Mouse (Mus musculus) neural tube, embryonic 12.5 days (tissue): Measurements from ENCODE around the gene Ninj1. TPM values are rescaled to one million over a fixed set of nuclear protein-coding genes. Genes with fewer than 3 reads are reported as not detected.
A peak's percentile ranks its signal among the peaks of the same experiment; 100 is the strongest.

Experiments
- ATAC-seq: fragments of 200-750 bp; cut with Nextera tagmentation; 2 replicates; pipeline ENCODE4 v1.8.0; 2017; ENCODE audit warnings: low read depth, mild to moderate bottlenecking, moderate TSS enrichment, moderate library complexity; ENCODE audit not compliant: low FRiP score
- H3K27ac ChIP-seq: fragments of 300-500 bp; sonication (generic); 2 replicates; pipeline ENCODE4 v1.5.1; 2016
- H3K27me3 ChIP-seq: fragments of 300-500 bp; sonication (generic); replicated peaks from 2 replicates; pipeline ENCODE4 v1.6.1; 2016; ENCODE audit warnings: mild to moderate bottlenecking
- H3K36me3 ChIP-seq: fragments of 300-500 bp; sonication (generic); 2 replicates; pipeline ENCODE4 v1.6.1; 2016; ENCODE audit warnings: mild to moderate bottlenecking
- H3K4me1 ChIP-seq: fragments of 300-500 bp; sonication (generic); 2 replicates; pipeline ENCODE4 v1.6.1; 2016
- H3K4me2 ChIP-seq: fragments of 300-500 bp; sonication (generic); replicated peaks from 2 replicates; pipeline ENCODE4 v1.6.1; 2016; ENCODE audit warnings: mild to moderate bottlenecking
- H3K4me3 ChIP-seq: fragments of 300-500 bp; sonication (generic); 2 replicates; pipeline ENCODE4 v1.5.1; 2016
- H3K9ac ChIP-seq: fragments of 300-500 bp; sonication (generic); 2 replicates; pipeline ENCODE4 v1.6.1; 2016; ENCODE audit warnings: mild to moderate bottlenecking
- H3K9me3 ChIP-seq: fragments of 300-500 bp; sonication (generic); 2 replicates; pipeline ENCODE4 v1.6.1; 2016; ENCODE audit warnings: mild to moderate bottlenecking
- WGBS: fragments of 180-500 bp; shearing (Covaris S2); methylation state at CpG from one replicate; pipeline ENCODE4 v1.1.7; 2016; 5-methylcytosine and 5-hydroxymethylcytosine counted together
- polyA plus RNA-seq: library from polyadenylated mRNA; unstranded; fragments of >200 nt; fragmentation: Nextera tagmentation; extraction: Ambion mirVana; gene quantifications from 2 replicates; pipeline ENCODE4 v1.2.1, GENCODE M21; 2016

The Ninj1 gene
- 18.5 and 21.0 TPM in 2 replicates for polyA plus RNA-seq

GRCm38 (mm10) chr13:49187288-49188218 lies at the start of gene Ninj1:
Ninj1 (plus strand) TSS chr13:49187485.
- H3K9me3 ChIP-seq: no peaks in the 10 kb centered on the region
- H3K4me1 ChIP-seq: peaks cover 41% of the 10 kb centered on the region
- H3K27ac ChIP-seq: no peak within 1 kb of the TSS
- ATAC-seq: peak; percentile 92
- peak within 1 kb of the TSS; percentile 64 for H3K9ac ChIP-seq
- H3K4me3 ChIP-seq: peak within 1 kb of the TSS; percentile 64
- peak within 1 kb of the TSS; percentile 99 for H3K4me2 ChIP-seq
- H3K27me3 ChIP-seq: no peaks in the 10 kb centered on the region
- H3K36me3 ChIP-seq: no peaks in the 10 kb centered on the region
- WGBS: under 1% methylated on average over 70 of the region's 87 CpGs

- Histone ChIP-seq H3K4me1 (peaks cover 28% of the 10 kb centered on the region), H3K4me2 (no peak overlapping the region), H3K27me3 (no peaks in the 10 kb centered on the region), H3K27ac (no peak overlapping the region), H3K9ac (no peak overlapping the region), H3K9me3 (no peaks in the 10 kb centered on the region), H3K4me3 (no peak overlapping the region), H3K36me3 (peaks cover 14% of the 10 kb centered on the region; the same call in 1 of the 2 replicates)
- WGBS: 70% methylated on average over 4 of the region's 4 CpGs
- ATAC-seq: no peak
These were observed 46.7 kb upstream of the Ninj1 start for GRCm38 (mm10) chr13:49140567-49140966.

- no peak for ATAC-seq
- Histone ChIP-seq H3K27ac (no peak overlapping the region), H3K36me3 (peaks cover 14% of the 10 kb centered on the region; the same call in 1 of the 2 replicates), H3K9me3 (no peaks in the 10 kb centered on the region), H3K4me1 (peaks cover 33% of the 10 kb centered on the region), H3K27me3 (0 out of 2 replicates have a peak, but pooled peaks cover 3% of the 10 kb centered on the region), H3K4me3 (no peak overlapping the region), H3K9ac (no peak overlapping the region), H3K4me2 (no peak overlapping the region)
- 88% methylated on average over 5 of the region's 5 CpGs for WGBS
These were observed 44.9 kb upstream of the Ninj1 start for GRCm38 (mm10) chr13:49142396-49142795.

- no peak for ATAC-seq
- Histone ChIP-seq H3K9me3 (no peaks in the 10 kb centered on the region), H3K27me3 (0 out of 2 replicates have a peak, but pooled peaks cover 3% of the 10 kb centered on the region), H3K4me1 (peaks cover 37% of the 10 kb centered on the region), H3K9ac (no peak overlapping the region), H3K4me3 (no peak overlapping the region), H3K36me3 (peaks cover 14% of the 10 kb centered on the region; the same call in 1 of the 2 replicates), H3K4me2 (0 out of 2 replicates have a peak overlapping the region, but pooled peaks have one; percentile 72), H3K27ac (no peak overlapping the region)
- 94% methylated on average over 7 of the region's 7 CpGs for WGBS
These were observed 44.0 kb upstream of the Ninj1 start for GRCm38 (mm10) chr13:49143323-49143722.

GRCm38 (mm10) chr13:49144451-49144850 lies 42.8 kb upstream of the Ninj1 start:
- Histone ChIP-seq H3K4me2 (peak overlapping the region; percentile 72), H3K4me1 (peaks cover 38% of the 10 kb centered on the region), H3K9ac (peak overlapping the region; percentile 17; the same call in 1 of the 2 replicates), H3K4me3 (no peak overlapping the region), H3K27ac (no peak overlapping the region), H3K27me3 (0 out of 2 replicates have a peak, but pooled peaks cover 9% of the 10 kb centered on the region), H3K36me3 (peaks cover 9% of the 10 kb centered on the region; the same call in 1 of the 2 replicates), H3K9me3 (no peaks in the 10 kb centered on the region)
- 69% methylated on average over 6 of the region's 6 CpGs for WGBS
- ATAC-seq: no peak

GRCm38 (mm10) chr13:49145396-49145795 lies 41.9 kb upstream of the Ninj1 start:
- WGBS: 42% methylated on average over 7 of the region's 7 CpGs
- H3K4me2 ChIP-seq: peak overlapping the region; percentile 72

GRCm38 (mm10) chr13:49146040-49146697 lies 41.1 kb upstream of the Ninj1 start:
- Histone ChIP-seq H3K9me3 (no peaks in the 10 kb centered on the region), H3K4me2 (peak overlapping the region; percentile 72), H3K9ac (peak overlapping the region; percentile 96), H3K27ac (peak overlapping the region; percentile 87; the same call in 1 of the 2 replicates), H3K4me1 (peaks cover 33% of the 10 kb centered on the region), H3K4me3 (peak overlapping the region; percentile 79), H3K36me3 (peaks cover 8% of the 10 kb centered on the region; the same call in 1 of the 2 replicates), H3K27me3 (0 out of 2 replicates have a peak, but pooled peaks cover 9% of the 10 kb centered on the region)
- WGBS: 24% methylated on average over 17 of the region's 17 CpGs
- 0 out of 2 replicates have a peak, but pooled peaks have one; percentile 1 for ATAC-seq

More at GRCm38 (mm10) chr13:49145396-49145795, 41.9 kb upstream of the Ninj1 start:
- Histone ChIP-seq H3K27me3 (0 out of 2 replicates have a peak, but pooled peaks cover 9% of the 10 kb centered on the region), H3K9ac (peak overlapping the region; percentile 96), H3K4me1 (peaks cover 36% of the 10 kb centered on the region), H3K27ac (no peak overlapping the region), H3K4me3 (peak overlapping the region; percentile 79), H3K9me3 (no peaks in the 10 kb centered on the region), H3K36me3 (peaks cover 9% of the 10 kb centered on the region; the same call in 1 of the 2 replicates)
- no peak for ATAC-seq

- WGBS: 1% methylated on average over 32 of the region's 44 CpGs
- peak; percentile 22 for ATAC-seq
- Histone ChIP-seq H3K4me2 (peak overlapping the region; percentile 72), H3K9ac (peak overlapping the region; percentile 96), H3K27ac (peak overlapping the region; percentile 87), H3K4me3 (peak overlapping the region; percentile 79), H3K9me3 (no peaks in the 10 kb centered on the region), H3K4me1 (peaks cover 33% of the 10 kb centered on the region), H3K27me3 (0 out of 2 replicates have a peak, but pooled peaks cover 9% of the 10 kb centered on the region), H3K36me3 (peaks cover 3% of the 10 kb centered on the region; the same call in 1 of the 2 replicates)
These were observed 40.6 kb upstream of the Ninj1 start for GRCm38 (mm10) chr13:49146698-49147006.

- Histone ChIP-seq H3K27ac (peak overlapping the region; percentile 87), H3K4me1 (peaks cover 33% of the 10 kb centered on the region), H3K4me3 (peak overlapping the region; percentile 79), H3K9me3 (no peaks in the 10 kb centered on the region), H3K4me2 (peak overlapping the region; percentile 72), H3K36me3 (peaks cover 3% of the 10 kb centered on the region; the same call in 1 of the 2 replicates), H3K27me3 (0 out of 2 replicates have a peak, but pooled peaks cover 9% of the 10 kb centered on the region), H3K9ac (peak overlapping the region; percentile 96)
- under 1% methylated on average over 93 of the region's 98 CpGs for WGBS
- ATAC-seq: peak; percentile 69
These were observed 40.1 kb upstream of the Ninj1 start for GRCm38 (mm10) chr13:49147007-49147857.

- Histone ChIP-seq H3K4me1 (peaks cover 33% of the 10 kb centered on the region), H3K27ac (peak within 1 kb of the TSS; percentile 87), H3K4me2 (peak within 1 kb of the TSS; percentile 72), H3K4me3 (peak within 1 kb of the TSS; percentile 79), H3K27me3 (0 out of 2 replicates have a peak, but pooled peaks cover 9% of the 10 kb centered on the region), H3K9ac (peak within 1 kb of the TSS; percentile 96), H3K36me3 (no peaks in the 10 kb centered on the region), H3K9me3 (no peaks in the 10 kb centered on the region)
- under 1% methylated on average over 36 of the region's 43 CpGs for WGBS
- peak; percentile 78 for ATAC-seq
These were observed 39.4 kb upstream of the Ninj1 start, which contains the start of gene Wnk2 for GRCm38 (mm10) chr13:49147858-49148226. Wnk2 (minus strand) TSS chr13:49148014.

- no peak overlapping the region for H3K4me3 ChIP-seq
- ATAC-seq: no peak
- H3K4me2 ChIP-seq: no peak overlapping the region
- H3K27ac ChIP-seq: no peak overlapping the region
- 0 out of 2 replicates have a peak, but pooled peaks cover 9% of the 10 kb centered on the region for H3K27me3 ChIP-seq
- H3K9ac ChIP-seq: no peak overlapping the region
- H3K4me1 ChIP-seq: peaks cover 29% of the 10 kb centered on the region
- no peaks in the 10 kb centered on the region for H3K9me3 ChIP-seq
- 74% methylated on average over 4 of the region's 4 CpGs for WGBS
- H3K36me3 ChIP-seq: no peaks in the 10 kb centered on the region
These were observed 38.6 kb upstream of the Ninj1 start for GRCm38 (mm10) chr13:49148687-49149086.
